Mouse (Mus musculus): ENCODE data around the gene Mettl8.
A peak's percentile ranks its signal among the peaks of the same experiment; 100 is the strongest.

GRCm38 (mm10) chr2:70940826-70941225 lies 114.6 kb downstream of the Mettl8 start:
- TF ChIP-seq CTCF (IDR thresholded peaks at IDR 0.05; ENCODE audit: low read depth) (no peak), EP300 (IDR thresholded peaks at IDR 0.05; ENCODE audit: low read depth) (peak; percentile 46; the same call in 1 of the 2 replicates)
